Mouse (Mus musculus) T-cell, adult 66 days (primary cell): ENCODE results near the gene Tbc1d25. TPM values are rescaled to one million over a fixed set of nuclear protein-coding genes. Genes with fewer than 3 reads are reported as not detected.

Experiments used
- total RNA-seq, 2 experiments: library from RNA; stranded (reverse); gene quantifications; 3 replicates in 1 of 2; 4 replicates in 1 of 2; pipeline ENCODE4 v1.2.4; 2023

The Tbc1d25 gene
- 10 to 100 TPM; 15.6 to 17.1 TPM for total RNA-seq

GRCm38 (mm10) chrX:8175504-8176385, at the start of gene Tbc1d25:
Gene Tbc1d25 (minus strand): TSS chrX:8176181.

GRCm38 (mm10) chrX:8206015-8206693, 30.2 kb upstream of the Tbc1d25 start, which contains the start of gene Porcn:
Gene Porcn (minus strand): TSS chrX:8206525.

GRCm38 (mm10) chrX:8193419-8193723, 17.4 kb upstream of the Tbc1d25 start, which contains the start of gene Ebp:
Gene Ebp (minus strand): TSS chrX:8193512.

GRCm38 (mm10) chrX:8145153-8145991, 30.6 kb downstream of the Tbc1d25 start, which contains the start of gene Rbm3:
Gene Rbm3 (minus strand): TSS chrX:8145880.

GRCm38 (mm10) chrX:8132017-8132976, 43.7 kb downstream of the Tbc1d25 start, which contains the start of gene Wdr13:
Gene Wdr13 (minus strand): TSS chrX:8132892.

Other genes starting within 250 kb of the Tbc1d25 start
- not detected for gene Eras, start 247.6 kb downstream of the Tbc1d25 start, total RNA-seq
- gene Hdac6, start 228.3 kb downstream of the Tbc1d25 start, total RNA-seq, result 10 to 100 TPM; 12.3 to 13.2 TPM
- 1 to 10 TPM; 3.8 to 6.8 TPM for gene Gata1, start 198.1 kb downstream of the Tbc1d25 start, total RNA-seq
- under 1 TPM in 1 of 2 experiments, not detected in 1; 0.90 TPM for gene Glod5, start 157.7 kb downstream of the Tbc1d25 start, total RNA-seq
- 10 to 100 TPM; 30.9 to 31.8 TPM for gene Suv39h1, start 101.4 kb downstream of the Tbc1d25 start, total RNA-seq
- gene Was, start 85.7 kb downstream of the Tbc1d25 start, total RNA-seq, result 100 to 1,000 TPM; 107 to 119 TPM
- gene Wdr13, start 43.3 kb downstream of the Tbc1d25 start, total RNA-seq, result 10 to 100 TPM; 41.5 to 51.4 TPM
- 100 to 1,000 TPM; 416 to 518 TPM for gene Rbm3, start 30.3 kb downstream of the Tbc1d25 start, total RNA-seq
- 10 to 100 TPM; 43.4 to 58.1 TPM for gene Ebp, start 17.3 kb upstream of the Tbc1d25 start, total RNA-seq
- gene Porcn, start 30.3 kb upstream of the Tbc1d25 start, total RNA-seq, result not detected
- 10 to 100 TPM; 16.3 to 17.3 TPM for gene Ftsj1, start 76.2 kb upstream of the Tbc1d25 start, total RNA-seq
- gene Slc38a5, start 95.0 kb upstream of the Tbc1d25 start, total RNA-seq, result under 1 TPM in 1 of 2 experiments, not detected in 1; 0.79 TPM
- not detected for gene Ssxb10, start 151.2 kb upstream of the Tbc1d25 start, total RNA-seq
- gene Ssxb9, start 190.8 kb upstream of the Tbc1d25 start, total RNA-seq, result not detected
- not detected for gene Ssxb1, start 237.1 kb upstream of the Tbc1d25 start, total RNA-seq